In genomic region chr9:89623006-89623760, GRCm38 (mm10) we compare ENCODE assay signal across 8 mouse cellular contexts. TPM values are rescaled to one million over a fixed set of nuclear protein-coding genes. Genes with fewer than 3 reads are reported as not detected.
DNase-seq lines count a peak whose midpoint lies in the region; ATAC-seq and TF ChIP-seq lines count a peak whose summit lies in the region.

TSS of gene Minar1 (minus strand) at chr9:89623125.

- TF ChIP-seq CTCF in liver, postnatal 0 days (IDR thresholded peaks at IDR 0.05; ENCODE audit: low read depth) = peak; percentile 43

- peak within 1 kb of the TSS; percentile 89 for H3K4me2 ChIP-seq in embryonic facial prominence, embryonic 15.5 days (replicated peaks)
- peak within 1 kb of the TSS; percentile 96 for H3K4me2 ChIP-seq in intestine, embryonic 16.5 days (ENCODE audit: low read depth, low read length)
- H3K4me2 ChIP-seq in liver, postnatal 0 days (ENCODE audit: low read depth, low read length) = peak within 1 kb of the TSS; percentile 62

- 0 out of 2 replicates have a peak within 1 kb of the TSS, but pooled peaks have one; percentile 1 for H3K9ac ChIP-seq in embryonic facial prominence, embryonic 15.5 days
- H3K9ac ChIP-seq in intestine, embryonic 16.5 days (ENCODE audit: low read depth, low read length) = peak within 1 kb of the TSS; percentile 60
- 0 out of 2 replicates have a peak within 1 kb of the TSS, but pooled peaks have one; percentile 26 for H3K9ac ChIP-seq in liver, postnatal 0 days (replicated peaks)

- no peaks in the 10 kb centered on the region for H3K9me3 ChIP-seq in embryonic facial prominence, embryonic 15.5 days (replicated peaks)
- H3K9me3 ChIP-seq in intestine, embryonic 16.5 days (ENCODE audit: control insufficient read depth, low read length) = no peaks in the 10 kb centered on the region
- H3K9me3 ChIP-seq in liver, postnatal 0 days (ENCODE audit: low read length) = no peaks in the 10 kb centered on the region

- peaks cover 34% of the 10 kb centered on the region for H3K27me3 ChIP-seq in embryonic facial prominence, embryonic 15.5 days
- peaks cover 7% of the 10 kb centered on the region; the same call in 1 of the 2 replicates for H3K27me3 ChIP-seq in intestine, embryonic 16.5 days (replicated peaks; ENCODE audit: control insufficient read depth, insufficient read depth, low read length)
- peaks cover 27% of the 10 kb centered on the region for H3K27me3 ChIP-seq in liver, postnatal 0 days (ENCODE audit: insufficient read depth, low read length)

- no peak for TF ChIP-seq EP300 in liver, postnatal 0 days (IDR thresholded peaks at IDR 0.05; ENCODE audit: low read depth)

- under 1% methylated on average over 27 of the region's 27 CpGs for WGBS in embryonic facial prominence, embryonic 15.5 days
- WGBS in intestine, embryonic 16.5 days = 1% methylated on average over 27 of the region's 27 CpGs
- WGBS in liver, postnatal 0 days (ENCODE audit: insufficient replicate concordance) = under 1% methylated on average over 27 of the region's 27 CpGs

- peak; percentile 30 to 39 for DNase-seq in layer of hippocampus, postnatal 10 days (ENCODE audit: low spot score in 2 of 2)
- no peak for DNase-seq in layer of hippocampus, postnatal 36 days
- DNase-seq in adrenal gland, postnatal 36 days = peak; percentile 14 to 32
- DNase-seq in liver, postnatal 0 days = peak; percentile 50
- peak; percentile 56 to 62 for DNase-seq in right cerebral cortex, postnatal 10 days (ENCODE audit: low spot score in 2 of 2)
- DNase-seq in spleen, postnatal 14 days (ENCODE audit: low spot score in 2 of 2) = no peak

- H3K36me3 ChIP-seq in embryonic facial prominence, embryonic 15.5 days = no peaks in the 10 kb centered on the region
- H3K36me3 ChIP-seq in intestine, embryonic 16.5 days (ENCODE audit: control insufficient read depth, insufficient read depth, low read length) = no peaks in the 10 kb centered on the region
- H3K36me3 ChIP-seq in liver, postnatal 0 days (replicated peaks; ENCODE audit: insufficient read depth, low read length) = no peaks in the 10 kb centered on the region

- peak; percentile 58; the same call in 1 of the 2 replicates for ATAC-seq in embryonic facial prominence, embryonic 15.5 days (ENCODE audit: insufficient number of reproducible peaks, low FRiP score, low TSS enrichment, low read depth)
- ATAC-seq in intestine, embryonic 16.5 days = peak; percentile 87
- ATAC-seq in liver, postnatal 0 days = peak; percentile 79

- peak within 1 kb of the TSS; percentile 43 for H3K4me3 ChIP-seq in embryonic facial prominence, embryonic 15.5 days (replicated peaks)
- peak within 1 kb of the TSS; percentile 56 for H3K4me3 ChIP-seq in intestine, embryonic 16.5 days (ENCODE audit: low read length)
- H3K4me3 ChIP-seq in liver, postnatal 0 days (ENCODE audit: low read depth, low read length) = peak within 1 kb of the TSS; percentile 36

- peaks cover 18% of the 10 kb centered on the region for H3K4me1 ChIP-seq in embryonic facial prominence, embryonic 15.5 days
- peaks cover 6% of the 10 kb centered on the region; the same call in 1 of the 2 replicates for H3K4me1 ChIP-seq in intestine, embryonic 16.5 days (ENCODE audit: control insufficient read depth, insufficient read depth, low read length)
- no peaks in the 10 kb centered on the region for H3K4me1 ChIP-seq in liver, postnatal 0 days (ENCODE audit: insufficient read depth)

- H3K27ac ChIP-seq in embryonic facial prominence, embryonic 15.5 days (replicated peaks) = no peak within 1 kb of the TSS
- H3K27ac ChIP-seq in intestine, embryonic 16.5 days (ENCODE audit: low read length) = no peak within 1 kb of the TSS
- H3K27ac ChIP-seq in liver, postnatal 0 days (ENCODE audit: low read depth) = no peak within 1 kb of the TSS

RNA-seq across cellular contexts. Expression of gene Minar1, which starts in this region (rescaled TPM):
- total RNA-seq in layer of hippocampus, postnatal 10 days (2021) = 1 to 10 TPM; 4.6 to 4.7 TPM
- total RNA-seq in layer of hippocampus, postnatal 36 days (2021) = 1 to 10 TPM; 2.7 to 2.8 TPM
- under 1 TPM; 0.07 to 0.16 TPM for total RNA-seq in adrenal gland, postnatal 36 days (2021)
- 0.25 and 0.34 TPM in 2 replicates for polyA plus RNA-seq in embryonic facial prominence, embryonic 15.5 days (2015; fragmentation: Nextera tagmentation; extraction: Ambion mirVana)
- 0.31 and 0.39 TPM in 2 replicates for polyA plus RNA-seq in intestine, embryonic 16.5 days (2015; fragmentation: Nextera tagmentation; extraction: Ambion mirVana)
- polyA plus RNA-seq in liver, postnatal 0 days (2015; fragmentation: Nextera tagmentation; extraction: Ambion mirVana) = 0.01 and 0.04 TPM in 2 replicates

Comparison
In these comparisons a context has a peak if more than half of its experiments do, and no peak if none do; other contexts are left out.
1. DNase-seq: peak in layer of hippocampus, postnatal 10 days (2 of 2) and right cerebral cortex, postnatal 10 days (2 of 2); none in layer of hippocampus, postnatal 36 days (0 of 2) and spleen, postnatal 14 days (0 of 2).
2. Peak in DNase-seq in adrenal gland, postnatal 36 days; RNA of the gene not detected or under 1 TPM.
3. Peak in ATAC-seq, H3K4me3 ChIP-seq, H3K9ac ChIP-seq and H3K4me2 ChIP-seq in embryonic facial prominence, embryonic 15.5 days; RNA of the gene not detected or under 1 TPM.
4. Peak in ATAC-seq, H3K4me3 ChIP-seq, H3K9ac ChIP-seq and H3K4me2 ChIP-seq in intestine, embryonic 16.5 days; RNA of the gene not detected or under 1 TPM.
5. Peak in DNase-seq, ATAC-seq, H3K4me3 ChIP-seq, H3K9ac ChIP-seq and H3K4me2 ChIP-seq in liver, postnatal 0 days; RNA of the gene not detected or under 1 TPM.
6. H3K9ac ChIP-seq: peak in every context shown above with its lines; median percentile 60 in intestine, embryonic 16.5 days; 26 in liver, postnatal 0 days; 1 in embryonic facial prominence, embryonic 15.5 days.
7. Peak in every context shown above with its lines, with median percentiles within 50 percentile points of each other: ATAC-seq, H3K4me2 ChIP-seq and H3K4me3 ChIP-seq.